Mouse (Mus musculus) hematopoietic stem cell, adult 5-6 weeks (primary cell): ENCODE measurements around the gene Lrrc75a. TPM values are rescaled to one million over a fixed set of nuclear protein-coding genes. Genes with fewer than 3 reads are reported as not detected.

Experiments
- ATAC-seq, 2 experiments: fragments of 125-278 bp in 1 of 2; replicated peaks in 1 of 2; 2 replicates each; pipeline ENCODE4 v1.8.0; 2016 to 2017; ENCODE audit warnings: inconsistent platforms in 2 of 2, mild to moderate bottlenecking in 2 of 2, moderate number of reproducible peaks in 2 of 2, low read depth in 1 of 2, moderate TSS enrichment in 1 of 2; ENCODE audit not compliant: low FRiP score in 2 of 2, poor library complexity in 2 of 2, severe bottlenecking in 2 of 2, insufficient read depth in 1 of 2, low TSS enrichment in 1 of 2
- total RNA-seq: library from RNA; stranded (forward); fragments of 172-1452, 232-1000 nt; gene quantifications from 2 replicates; pipeline ENCODE4 v1.2.3, GENCODE M21; 2017

Gene Lrrc75a
- total RNA-seq, 1 experiment from 2014 or later: 7.6 TPM

- ATAC-seq: peak; percentile 75 to 78
These were observed 468 bp upstream of the Lrrc75a start, which contains the start of gene Mmgt2 for GRCm38 (mm10) chr11:62648591-62649391. TSS of gene Mmgt2 (plus strand) at chr11:62648664.

- no peak for ATAC-seq
These were observed 1.3 kb downstream of the Lrrc75a start for GRCm38 (mm10) chr11:62646958-62647515.

GRCm38 (mm10) chr11:62646495-62646843 is 1.9 kb downstream of the Lrrc75a start:
- no peak for ATAC-seq

DNA sequence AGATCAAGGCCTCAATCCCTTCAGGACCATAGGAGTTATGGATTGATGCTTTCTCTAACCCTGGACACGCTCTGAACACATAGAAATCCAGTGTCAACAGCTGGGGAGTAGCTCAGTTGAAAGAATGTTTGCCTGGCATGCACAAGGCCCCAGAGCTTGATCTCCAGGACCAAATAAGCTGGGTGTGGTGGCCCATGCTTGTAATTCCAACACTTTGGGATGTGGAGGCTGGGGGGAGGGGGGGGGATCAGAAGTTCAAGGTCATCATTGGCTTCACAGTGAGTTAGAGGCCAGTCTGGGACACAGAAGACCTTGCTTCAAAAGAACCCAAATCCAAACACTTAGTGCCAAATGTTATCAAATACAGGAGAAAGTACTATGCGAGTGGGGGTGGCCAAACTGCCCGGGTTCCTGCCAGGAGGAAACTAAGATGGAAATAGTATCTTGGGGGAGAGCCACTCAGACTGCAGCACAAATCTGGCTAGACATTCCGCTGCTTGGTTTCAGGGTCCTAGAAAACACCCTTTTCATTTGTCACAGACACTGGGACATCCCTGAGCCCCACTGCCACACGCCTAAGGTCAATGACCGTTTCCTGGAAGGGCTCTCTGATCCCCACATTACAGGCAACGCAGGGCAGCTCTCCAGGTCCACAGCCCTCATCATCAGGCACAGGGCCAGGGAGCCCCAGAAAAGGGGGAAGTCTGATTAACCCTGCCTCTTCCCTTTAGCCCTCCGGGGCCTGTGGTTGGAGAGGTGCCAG is 2.4 kb downstream of the Lrrc75a start:
- ATAC-seq: peak; percentile 50 to 54

DNA sequence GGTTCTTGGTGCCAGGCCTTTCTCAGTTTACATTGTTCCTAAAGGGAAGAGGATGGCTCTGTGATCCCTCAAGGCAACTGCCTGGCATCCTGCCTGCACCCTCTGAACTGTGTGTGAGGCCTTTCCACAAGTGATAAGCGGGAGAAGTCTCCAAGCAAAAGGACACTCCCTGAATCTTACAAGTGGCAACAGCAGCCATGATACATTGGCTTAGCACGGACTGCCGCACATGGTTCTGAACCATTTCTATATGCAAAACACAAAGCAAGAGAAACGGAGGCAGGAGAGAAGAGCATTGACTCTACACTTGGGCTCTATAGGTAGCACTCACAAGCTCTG is 3.0 kb downstream of the Lrrc75a start:
- ATAC-seq: no peak

DNA sequence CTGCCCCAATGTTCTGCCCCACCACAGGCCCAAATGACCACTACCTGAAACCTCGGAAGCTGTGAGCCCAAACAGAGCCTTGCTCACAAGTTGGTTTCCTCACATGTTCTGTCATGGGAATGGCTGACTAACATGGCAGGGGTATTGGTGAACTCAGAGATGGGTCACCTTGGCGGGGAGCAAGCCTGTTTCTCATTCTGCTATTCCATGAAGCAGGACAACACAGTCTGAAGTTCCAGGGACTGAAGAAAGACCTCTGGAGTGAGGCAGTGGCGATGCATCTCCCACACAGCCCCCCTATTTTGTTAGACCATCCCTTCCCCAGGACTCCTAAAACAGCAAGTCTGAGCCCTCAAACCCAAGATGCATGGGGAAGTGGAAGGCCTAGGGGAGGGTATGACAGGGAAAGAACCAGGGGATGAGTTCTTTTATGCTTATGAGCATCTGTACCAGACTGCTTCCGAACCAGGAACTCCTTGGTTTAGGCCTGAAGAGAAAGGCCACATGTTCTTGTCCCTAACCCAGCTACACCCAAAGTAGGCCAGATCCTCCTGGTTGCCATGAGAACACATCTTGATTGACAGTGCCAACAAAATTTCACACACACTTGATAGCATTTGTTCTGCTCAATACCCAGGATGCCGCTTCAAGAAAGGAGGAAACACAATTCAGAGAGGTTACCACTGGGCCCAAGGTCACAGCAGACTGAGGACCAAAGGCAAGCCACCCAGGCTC is 3.6 kb downstream of the Lrrc75a start:
- no peak for ATAC-seq

- no peak for ATAC-seq
These were observed 4.5 kb downstream of the Lrrc75a start for GRCm38 (mm10) chr11:62643681-62644363.

DNA sequence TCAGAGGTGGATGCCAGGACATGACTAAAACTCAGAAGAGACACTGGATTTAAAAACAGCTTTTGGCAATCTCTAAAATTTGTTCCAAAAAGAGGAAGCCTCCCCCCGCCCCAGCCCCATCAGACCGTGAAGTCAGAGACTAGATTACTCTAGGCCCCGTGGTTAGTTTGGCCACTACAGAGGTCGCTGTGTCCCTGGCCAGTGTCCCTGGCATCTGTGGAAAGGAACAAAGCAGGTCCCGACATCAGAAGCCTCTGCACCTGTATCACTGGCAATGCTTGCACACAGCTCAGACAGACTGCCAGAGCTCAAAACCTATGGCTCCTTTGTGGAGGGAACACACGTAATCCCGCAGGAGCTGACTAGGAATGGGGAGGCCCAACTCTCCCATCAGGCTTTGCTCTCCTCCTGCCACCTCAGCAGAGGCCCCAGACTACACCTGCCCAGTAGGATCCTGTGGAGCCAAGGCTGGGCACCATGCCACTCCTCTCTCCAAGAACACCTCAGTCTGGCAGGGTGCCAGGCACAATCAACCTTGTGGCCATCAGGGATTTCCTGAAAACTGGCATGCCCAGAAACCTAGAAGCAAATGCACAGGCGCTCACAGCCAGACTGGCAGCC is 5.2 kb downstream of the Lrrc75a start:
- ATAC-seq: 0 out of 4 replicates have a peak, but pooled peaks have one; percentile 9 to 16

DNA sequence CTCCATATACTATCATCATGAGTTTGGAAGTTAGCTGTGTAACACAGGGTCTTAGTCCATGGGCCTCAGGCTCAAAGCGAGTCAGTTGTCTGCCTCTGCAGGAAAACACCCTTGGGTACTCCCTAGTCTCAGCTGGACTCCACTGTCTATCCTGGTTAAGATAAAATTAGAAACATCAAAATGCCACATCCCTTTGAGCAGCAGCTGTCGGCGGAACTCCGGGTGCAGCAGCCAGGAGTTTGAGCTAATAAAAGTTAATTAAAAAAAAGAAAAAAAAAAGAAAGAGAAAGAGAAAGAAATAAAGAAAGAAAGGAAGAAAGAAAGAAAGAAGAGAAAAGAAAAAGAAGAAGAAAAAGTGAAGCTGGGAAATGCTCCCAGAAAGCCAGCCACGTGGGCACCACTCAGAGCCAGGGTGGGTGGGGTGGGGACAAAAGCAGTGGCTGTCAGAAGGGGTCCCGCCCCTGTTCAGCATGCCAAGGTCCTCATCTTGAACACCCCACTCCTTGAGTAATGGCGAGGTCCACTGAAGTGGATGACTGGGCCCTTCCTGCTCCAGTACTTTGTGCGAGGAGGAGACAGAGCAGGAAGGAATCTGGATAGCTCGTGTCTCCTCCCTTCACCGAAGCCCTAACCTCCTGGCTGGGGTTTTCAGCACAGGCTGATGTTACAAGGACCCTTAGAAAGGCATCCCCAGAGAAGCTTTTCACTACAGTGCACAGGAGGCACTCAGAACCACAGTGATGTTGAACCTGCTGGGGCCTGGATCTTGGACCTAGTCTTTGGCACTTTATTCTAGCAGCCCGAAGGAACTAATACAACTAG is 6.1 kb downstream of the Lrrc75a start:
- ATAC-seq: no peak

- no peak for ATAC-seq
These were observed 7.9 kb downstream of the Lrrc75a start for GRCm38 (mm10) chr11:62640378-62640777.

DNA sequence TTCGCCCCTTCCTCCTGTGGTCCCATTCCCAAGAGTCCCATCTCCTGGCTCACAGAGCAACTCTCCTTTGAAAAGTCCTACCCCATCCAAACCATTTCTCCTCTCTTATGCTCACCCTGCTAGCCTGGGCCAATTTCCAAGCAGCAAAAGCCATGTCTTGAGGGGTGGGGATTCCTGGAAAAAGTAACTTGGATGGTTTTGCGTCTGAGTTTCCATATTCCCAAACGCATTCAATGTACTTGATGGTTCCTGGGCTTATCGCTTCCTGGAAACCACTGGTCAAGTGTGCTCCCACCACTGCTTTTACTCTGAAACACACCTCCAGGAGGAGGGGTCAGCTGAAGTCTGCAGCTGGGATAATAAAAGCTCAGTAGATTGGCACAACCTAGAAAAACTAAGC is 9.9 kb downstream of the Lrrc75a start:
- no peak for ATAC-seq

- ATAC-seq: no peak
These were observed 10.5 kb downstream of the Lrrc75a start for GRCm38 (mm10) chr11:62637806-62638205.

DNA sequence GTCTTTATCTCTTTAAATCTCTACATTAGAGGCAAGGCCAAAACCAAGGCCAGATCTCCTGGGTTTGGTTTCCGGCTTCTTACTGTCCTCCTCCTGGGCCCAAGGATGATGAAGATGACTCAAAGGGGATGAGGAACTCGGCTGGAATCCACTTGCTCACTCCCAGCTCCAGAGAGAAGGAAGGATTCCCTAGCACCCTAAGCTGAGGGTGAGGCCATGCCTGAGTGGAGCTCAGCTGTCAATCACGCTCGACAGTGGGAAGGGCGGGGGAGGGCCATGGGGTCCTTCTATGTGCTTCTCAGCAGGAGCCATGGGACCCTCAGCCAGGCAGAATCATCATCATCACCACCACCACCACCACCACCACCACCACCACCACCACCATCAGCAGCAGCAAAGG is 10.9 kb downstream of the Lrrc75a start:
- no peak for ATAC-seq

DNA sequence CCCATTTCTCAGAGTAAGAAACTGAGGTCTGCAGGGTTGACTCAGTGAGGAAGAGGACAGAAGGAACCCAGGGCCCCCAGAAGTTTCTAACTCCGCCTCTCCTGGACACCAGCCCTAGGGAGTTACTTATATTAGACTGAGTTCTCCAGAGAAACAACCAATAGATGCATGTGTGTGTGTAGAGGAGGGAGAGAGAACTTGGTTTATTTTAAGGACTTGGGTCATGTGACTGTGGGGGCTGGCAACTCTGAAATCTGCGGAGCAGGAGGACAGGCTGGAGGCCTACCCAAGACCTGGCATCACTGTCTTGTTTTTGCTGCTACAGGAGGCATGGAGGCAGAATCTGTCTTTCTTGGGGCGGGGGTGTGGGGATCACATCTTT is 11.5 kb downstream of the Lrrc75a start:
- ATAC-seq: no peak

DNA sequence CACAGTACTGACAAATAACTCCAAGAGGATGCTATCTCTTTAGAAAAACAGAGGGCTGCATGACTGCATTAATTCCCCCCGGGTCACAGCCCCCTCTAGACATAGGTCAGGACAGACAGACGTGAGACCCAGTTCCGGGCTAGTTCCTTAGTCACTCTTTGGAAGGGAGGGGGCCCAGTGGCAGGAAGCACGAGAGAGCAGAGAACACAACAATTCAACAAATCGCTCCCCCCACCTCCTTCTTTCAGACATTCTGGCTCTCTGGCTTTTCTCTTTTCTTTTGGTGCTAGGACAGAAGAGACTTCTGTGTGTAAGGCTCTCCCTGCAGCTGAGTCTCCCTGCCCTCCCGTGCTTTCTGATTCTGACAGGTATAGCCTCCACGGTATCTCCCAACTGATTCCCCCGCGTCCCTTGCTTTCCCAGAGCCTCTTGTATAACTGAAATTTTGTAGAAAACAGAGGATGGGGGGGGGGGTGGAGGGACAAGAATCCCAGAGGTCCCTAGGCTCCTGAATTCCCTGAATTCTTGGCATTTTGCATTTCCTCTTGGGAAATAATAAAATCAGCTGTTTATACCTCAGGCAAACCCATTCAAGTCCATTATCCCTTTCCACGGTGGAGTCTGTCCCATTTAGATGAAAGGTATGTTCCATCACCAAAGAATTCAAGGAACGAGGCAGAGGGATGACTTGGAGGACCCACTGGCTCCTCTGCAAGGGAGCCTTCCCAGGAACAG is 12.1 kb downstream of the Lrrc75a start:
- ATAC-seq: 0 out of 4 replicates have a peak, but pooled peaks of 1 of the 2 experiments have one; percentile 32

GRCm38 (mm10) chr11:62635406-62635805 is 12.9 kb downstream of the Lrrc75a start:
- no peak for ATAC-seq
